Mouse (Mus musculus): ENCODE data around the gene Hoxd13.

The Hoxd13 gene

DNA sequence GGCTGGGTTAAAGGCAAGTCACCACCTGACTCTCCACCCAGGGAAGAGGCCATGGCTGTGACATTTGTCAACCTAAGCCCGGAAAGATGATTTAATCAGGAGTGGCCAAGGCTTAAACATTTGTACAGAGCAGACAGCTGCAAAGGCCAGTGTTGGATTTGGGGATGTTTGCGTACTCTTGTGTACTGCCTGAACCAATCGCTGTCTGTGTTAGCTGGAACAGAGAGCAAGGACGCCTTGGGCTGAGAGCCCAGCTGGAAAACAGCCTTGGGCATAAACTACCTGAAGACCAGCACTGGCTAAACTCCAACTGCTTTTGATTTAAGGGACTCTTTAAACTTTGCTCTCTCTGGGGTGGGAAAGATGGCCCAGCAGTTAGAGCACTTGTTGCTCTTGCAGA lies 40.6 kb downstream of the Hoxd13 start:
- no peak for DNase-seq (ENCODE audit: low spot score in 2 of 2)

GRCm38 (mm10) chr2:74709465-74710419 lies 41.6 kb downstream of the Hoxd13 start:
- no peak for DNase-seq (ENCODE audit: low spot score in 2 of 2)

DNA sequence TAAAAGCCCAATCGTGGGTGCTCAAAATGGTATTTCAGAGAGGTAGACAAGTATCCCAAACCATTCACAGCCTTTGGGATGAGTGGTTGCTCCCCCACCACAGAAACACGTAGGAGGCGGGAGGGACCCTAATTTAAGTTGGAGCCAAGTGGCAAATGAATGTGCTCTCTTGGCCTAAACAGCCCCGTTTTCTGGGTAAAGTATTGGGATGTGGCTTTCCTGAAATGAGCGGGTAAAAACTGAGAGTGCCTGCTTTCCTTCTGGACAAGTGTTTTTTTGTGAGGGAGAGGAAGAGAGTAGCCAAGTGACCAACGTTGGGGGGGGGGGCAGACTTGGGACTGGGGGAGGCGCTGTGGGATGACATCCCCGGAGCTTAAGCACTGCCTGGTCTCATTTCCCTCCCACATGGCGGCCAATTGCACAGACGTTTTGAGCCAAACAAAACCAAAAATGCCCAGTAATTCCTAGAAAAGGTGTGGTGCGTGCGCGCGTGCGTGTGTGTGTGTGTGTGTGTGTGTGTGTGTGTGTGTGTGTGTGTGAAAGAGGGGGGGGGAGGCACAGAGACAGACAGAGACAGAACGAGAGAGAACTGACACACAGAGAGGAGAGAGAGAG lies 42.9 kb downstream of the Hoxd13 start:
- no peak for DNase-seq (ENCODE audit: low spot score in 2 of 2)

DNA sequence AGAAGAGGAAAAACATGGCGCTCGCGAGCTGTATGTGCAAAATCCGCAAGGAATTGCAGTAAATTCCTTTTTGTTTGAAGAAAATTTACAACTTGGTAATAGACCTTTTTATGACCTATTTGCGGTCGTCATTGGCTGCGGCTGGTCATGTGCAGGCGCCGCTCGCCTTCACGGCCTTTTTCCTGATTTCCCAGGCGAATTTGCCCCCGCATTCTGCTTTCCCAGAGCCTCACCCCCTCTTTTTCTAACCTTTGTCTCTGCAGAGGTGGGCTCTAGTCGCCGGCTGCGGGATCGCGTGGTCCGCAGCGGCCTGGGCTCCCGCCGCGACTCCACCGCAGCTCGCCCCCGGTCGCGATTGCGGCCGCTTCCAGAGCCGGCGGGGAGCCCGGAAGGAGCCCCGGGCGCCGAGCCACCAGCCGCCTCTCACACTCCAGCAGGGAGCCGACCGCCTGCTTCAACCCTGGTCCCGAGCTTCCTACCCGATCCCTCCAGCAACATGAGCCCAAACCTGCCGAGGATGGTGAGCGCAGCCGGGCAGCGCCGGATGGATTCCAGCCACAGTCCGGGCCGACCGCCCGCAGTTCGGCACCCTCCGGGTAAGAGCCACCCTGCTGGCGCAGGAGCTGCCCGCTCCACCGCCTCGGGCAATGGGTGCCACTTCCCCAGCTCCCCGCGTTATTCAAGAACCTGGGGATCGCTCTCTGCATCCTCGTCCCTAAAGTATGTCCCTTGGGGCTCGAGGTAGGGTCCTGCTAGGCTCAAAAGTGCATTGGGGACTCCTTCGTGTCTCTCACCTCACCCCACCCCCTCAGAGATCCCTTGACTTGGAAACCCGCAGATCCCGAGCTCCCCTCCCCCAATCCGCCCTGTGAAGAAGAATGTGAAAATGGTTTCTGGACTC lies 43.9 kb downstream of the Hoxd13 start, which contains the start of the genes Hoxd3 and Hoxd4:
Gene Hoxd3, plus strand, starts transcription at position 207 of the 901 bp plus-strand sequence.
Gene Hoxd4, plus strand, starts transcription at position 209 of the 901 bp plus-strand sequence.
- DNase-seq (ENCODE audit: low spot score in 2 of 2) = no peak

DNA sequence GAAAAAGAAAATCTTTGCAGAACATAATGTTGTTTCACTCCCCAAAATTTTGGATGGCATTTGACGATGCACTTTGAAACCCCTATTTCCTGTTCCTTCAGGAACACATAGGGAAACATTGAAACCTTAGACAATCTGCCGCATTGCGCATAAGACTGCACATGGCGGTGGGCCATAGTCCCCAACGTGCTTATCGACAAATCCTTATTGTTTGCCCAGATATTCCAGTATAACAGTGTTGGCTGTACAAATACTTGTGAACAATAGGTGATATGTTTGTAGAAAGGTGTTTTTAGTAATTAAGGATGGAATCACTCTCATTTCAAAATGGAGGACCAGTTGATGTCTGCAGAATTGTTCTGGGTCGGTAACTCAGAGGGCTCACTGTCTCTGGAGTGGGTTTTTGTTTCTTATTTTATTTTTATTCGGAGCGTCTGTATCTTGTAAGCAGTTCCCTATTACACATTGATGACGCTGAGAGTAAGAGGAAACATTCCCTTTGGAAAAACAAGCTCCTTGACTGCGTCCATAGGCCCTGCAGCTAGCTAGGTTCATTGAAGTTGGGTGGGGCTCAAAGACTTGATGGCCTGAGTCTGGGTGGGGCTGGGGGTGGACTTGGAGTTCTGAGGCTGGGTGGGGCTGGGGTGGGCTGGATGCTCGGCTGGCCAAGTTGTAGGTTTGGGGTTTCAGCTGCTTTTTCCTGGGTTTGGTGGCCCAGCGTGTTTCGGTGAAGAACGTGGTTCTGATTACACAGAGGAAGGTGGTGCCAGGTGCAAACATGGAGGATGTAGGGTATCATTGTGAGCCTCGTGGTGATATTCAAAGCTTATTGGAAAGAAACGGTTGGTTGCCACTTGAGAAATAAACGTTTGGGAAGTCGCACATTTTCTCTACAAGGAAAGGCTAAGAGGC lies 45.4 kb downstream of the Hoxd13 start:
- DNase-seq (ENCODE audit: low spot score in 2 of 2) = no peak

DNA sequence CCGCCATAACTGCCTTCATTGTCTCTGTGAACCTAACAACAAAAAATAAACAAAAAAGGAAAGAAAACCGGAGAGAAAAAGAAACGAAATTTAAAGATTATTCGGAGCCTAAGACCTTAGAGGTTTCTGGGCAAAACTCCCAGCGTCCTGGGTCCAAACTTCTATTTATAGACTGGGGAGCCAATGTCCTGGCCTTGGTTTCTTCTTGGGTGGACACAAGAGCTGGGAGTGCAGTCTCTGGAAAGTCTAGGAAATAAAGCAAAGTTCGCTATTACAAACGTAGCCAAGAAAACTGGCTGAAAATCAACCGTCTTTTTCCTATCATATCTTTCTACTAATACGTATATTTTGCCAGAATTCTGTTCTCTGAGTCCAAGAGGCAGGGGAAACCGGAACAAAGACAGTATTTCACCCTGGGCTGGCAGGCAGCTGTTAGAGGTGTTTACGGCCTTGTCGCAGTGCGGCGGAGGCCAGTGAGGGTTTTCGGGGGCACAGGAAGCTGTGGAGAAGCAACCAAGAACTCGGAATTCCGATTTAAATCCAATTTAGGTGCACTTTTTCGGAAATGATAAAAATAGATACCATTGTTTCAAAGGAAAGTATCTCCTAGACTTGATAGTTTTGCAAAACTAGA lies 46.2 kb downstream of the Hoxd13 start:
- DNase-seq (ENCODE audit: low spot score in 2 of 2) = no peak

DNA sequence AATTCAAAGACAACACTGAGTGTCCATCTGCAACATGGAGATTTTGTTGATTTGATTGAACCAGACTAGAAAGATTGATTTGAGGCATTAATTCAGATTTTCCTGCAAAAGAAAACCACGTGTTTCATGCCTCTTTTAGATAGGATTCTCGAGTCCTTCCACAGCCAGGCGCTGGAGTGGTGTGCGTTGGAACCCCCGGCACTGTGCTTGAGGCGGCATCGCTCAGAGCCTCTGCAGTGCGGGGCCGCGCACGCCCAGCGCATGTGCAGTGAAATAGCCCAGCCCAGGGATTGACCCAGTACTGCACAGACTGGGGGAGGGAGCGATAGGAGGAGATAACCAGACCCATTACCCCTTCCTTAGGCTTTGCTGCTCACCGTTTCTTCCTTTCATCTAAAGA lies 46.8 kb downstream of the Hoxd13 start:
- no peak for DNase-seq (ENCODE audit: low spot score in 2 of 2)

- DNase-seq (ENCODE audit: low spot score in 2 of 2) = peak; percentile 57 to 71
Measured at GRCm38 (mm10) chr2:74715504-74716241, 47.6 kb downstream of the Hoxd13 start.

DNA sequence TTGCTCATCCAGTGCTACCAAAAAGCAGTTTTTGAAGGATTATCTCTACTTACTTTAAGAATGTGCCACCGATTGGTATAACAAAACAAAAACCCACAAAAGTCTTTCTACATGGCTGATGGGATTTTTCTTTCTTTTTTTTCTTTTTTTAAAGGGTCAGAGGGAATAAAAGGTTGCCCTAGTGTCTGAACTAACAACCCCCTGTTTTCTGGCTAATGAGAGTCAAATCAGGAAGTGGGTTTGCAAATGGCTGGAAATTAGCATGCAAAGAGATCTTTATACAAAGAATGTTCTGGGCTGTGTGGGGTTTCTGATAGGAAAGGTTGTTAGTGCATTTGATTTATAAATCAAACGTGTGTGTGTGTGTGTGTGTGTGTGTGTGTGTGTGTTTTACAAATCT lies 52.3 kb downstream of the Hoxd13 start:
- no peak for DNase-seq (ENCODE audit: low spot score in 2 of 2)

DNA sequence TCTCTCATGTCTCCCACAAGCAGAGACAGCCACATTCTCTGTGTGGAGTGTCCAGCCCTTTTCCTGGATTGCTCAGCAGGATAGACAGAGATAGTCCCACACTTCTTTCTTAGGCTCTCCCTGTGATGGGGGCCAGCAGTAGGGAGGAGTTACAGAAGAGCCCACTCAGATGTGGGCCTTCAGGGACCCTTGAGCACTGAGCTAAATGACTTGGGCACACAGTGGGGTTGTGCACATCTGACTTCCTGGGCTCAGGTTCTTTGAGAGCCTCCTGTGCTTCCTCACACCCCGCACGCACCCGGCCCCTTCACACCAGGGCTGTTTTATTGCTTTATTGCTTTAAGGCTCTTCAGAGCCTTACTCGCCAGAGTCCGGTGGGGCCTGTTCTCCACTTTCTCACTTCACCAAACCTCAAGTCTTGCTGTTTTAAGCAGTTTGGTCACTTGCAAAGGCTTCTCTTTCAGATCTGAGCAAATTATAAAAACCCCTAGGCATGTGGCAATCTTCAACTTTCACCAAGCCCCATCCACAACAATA lies 52.9 kb downstream of the Hoxd13 start:
- DNase-seq (ENCODE audit: low spot score in 2 of 2) = no peak

Measured in right cerebral cortex, adult 2 months (tissue).